Mouse (Mus musculus): ENCODE data around the gene Zer1.
A peak's percentile ranks its signal among the peaks of the same experiment; 100 is the strongest.

The Zer1 gene

GRCm38 (mm10) chr2:30123729-30124471 lies 485 bp downstream of the Zer1 start:
- no peak for DNase-seq

- DNase-seq: no peak
Observed at GRCm38 (mm10) chr2:30122766-30123165, 1.6 kb downstream of the Zer1 start.

- DNase-seq: no peak
Observed at GRCm38 (mm10) chr2:30120269-30120668, 4.1 kb downstream of the Zer1 start.

- no peak for DNase-seq
Observed at GRCm38 (mm10) chr2:30119641-30120051, 4.7 kb downstream of the Zer1 start.

- no peak for DNase-seq
Observed at GRCm38 (mm10) chr2:30112564-30112963, 11.8 kb downstream of the Zer1 start.

GRCm38 (mm10) chr2:30111500-30111899 lies 12.9 kb downstream of the Zer1 start:
- no peak for DNase-seq

- DNase-seq: no peak
Observed at GRCm38 (mm10) chr2:30108260-30108659, 16.1 kb downstream of the Zer1 start.

GRCm38 (mm10) chr2:30107646-30108045 lies 16.7 kb downstream of the Zer1 start:
- DNase-seq: no peak

GRCm38 (mm10) chr2:30106364-30106763 lies 18.0 kb downstream of the Zer1 start:
- DNase-seq: peak; percentile 37 to 42

GRCm38 (mm10) chr2:30100214-30100613 lies 24.2 kb downstream of the Zer1 start:
- no peak for DNase-seq

- DNase-seq: peak; percentile 58 to 60
Observed at GRCm38 (mm10) chr2:30095882-30096527, 28.4 kb downstream of the Zer1 start.

GRCm38 (mm10) chr2:30094208-30094588 lies 30.2 kb downstream of the Zer1 start:
- DNase-seq: no peak

- DNase-seq: peak; percentile 98 to 99
Observed at GRCm38 (mm10) chr2:30093471-30094207, 30.7 kb downstream of the Zer1 start, which contains the start of gene Zdhhc12. Gene Zdhhc12, minus strand, starts transcription at chr2:30093648.

GRCm38 (mm10) chr2:30092280-30092918 lies 32.0 kb downstream of the Zer1 start:
- DNase-seq: no peak

- DNase-seq: no peak
Observed at GRCm38 (mm10) chr2:30091521-30091920, 32.9 kb downstream of the Zer1 start.

GRCm38 (mm10) chr2:30087310-30087709 lies 37.1 kb downstream of the Zer1 start:
- no peak for DNase-seq

GRCm38 (mm10) chr2:30084632-30085031 lies 39.8 kb downstream of the Zer1 start:
- no peak for DNase-seq

- DNase-seq: no peak
Observed at GRCm38 (mm10) chr2:30084113-30084512, 40.3 kb downstream of the Zer1 start.

GRCm38 (mm10) chr2:30080181-30080800 lies 44.1 kb downstream of the Zer1 start:
- no peak for DNase-seq

GRCm38 (mm10) chr2:30078760-30079159 lies 45.6 kb downstream of the Zer1 start:
- no peak for DNase-seq

GRCm38 (mm10) chr2:30078349-30078712 lies 46.1 kb downstream of the Zer1 start:
- DNase-seq: peak; percentile 70

GRCm38 (mm10) chr2:30077502-30078348 lies 46.7 kb downstream of the Zer1 start, which contains the start of gene Pkn3:
Gene Pkn3, plus strand, starts transcription at chr2:30077684.
- DNase-seq: peak; percentile 82 to 89

All from lung, adult 18-20 months (tissue).